Mouse (Mus musculus) layer of hippocampus, adult 8-10 months (tissue): Measurements from ENCODE around the gene Chd3. TPM values are rescaled to one million over a fixed set of nuclear protein-coding genes. Genes with fewer than 3 reads are reported as not detected.
"Not testable (repeated sequence)": the region's sequence is repeated elsewhere in the genome, so short reads cannot be mapped to it uniquely, and the experiment has no call there.

ENCODE experiments used
- DNase-seq, 2 experiments: peaks; one replicate each; pipeline ENCODE4 v3.0.0; 2022; ENCODE audit warnings: low spot score in 2 of 2
- total RNA-seq, 4 experiments: library from RNA; stranded (reverse); gene quantifications; 2 replicates each; pipeline ENCODE4 v1.2.4; 2022

The Chd3 gene
- total RNA-seq, 4 experiments from 2014 or later: 435 to 510 (median 495) TPM

DNA sequence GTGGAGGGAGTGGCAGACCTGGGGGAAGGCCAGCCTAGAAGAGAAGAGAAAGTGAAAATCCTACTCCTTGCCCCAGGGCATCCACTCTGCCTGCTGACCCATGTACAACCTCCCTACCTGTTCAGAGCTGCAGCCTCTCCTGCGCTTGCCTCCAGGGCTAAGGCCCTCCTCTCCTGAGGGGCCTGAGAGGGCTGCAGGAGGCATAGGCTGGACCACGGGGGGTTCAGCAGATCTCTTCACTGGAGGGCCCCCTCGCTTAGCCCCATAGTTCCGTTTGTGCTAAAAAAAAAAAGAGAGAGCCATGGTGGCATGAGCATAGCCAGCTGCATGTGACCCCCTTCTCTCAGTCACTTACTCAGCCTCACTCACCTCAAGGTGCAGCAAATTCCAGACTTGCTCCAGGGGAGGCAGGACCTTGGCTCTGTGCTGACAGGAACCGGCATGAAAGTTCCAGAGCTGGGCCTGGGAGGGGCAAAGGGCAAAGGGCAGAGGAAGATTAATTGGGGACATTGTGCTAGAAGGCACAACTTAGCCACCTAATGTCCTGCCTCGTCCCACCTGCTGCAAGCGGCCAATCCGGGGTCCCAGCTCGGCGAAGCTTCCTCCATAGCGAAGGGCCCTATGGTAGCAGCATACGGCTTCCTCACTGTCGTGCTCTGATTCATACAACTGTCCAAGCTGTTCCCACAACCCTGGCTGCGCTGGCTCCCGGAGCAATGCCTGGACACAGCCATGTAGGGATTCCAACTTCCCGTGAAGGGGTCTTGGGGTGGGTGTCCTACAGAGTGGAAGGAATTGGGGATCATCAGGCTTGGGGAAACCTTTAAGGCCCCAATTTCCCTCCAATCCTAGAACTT, 37.9 kb upstream of the Chd3 start:
- DNase-seq: no peak

DNA sequence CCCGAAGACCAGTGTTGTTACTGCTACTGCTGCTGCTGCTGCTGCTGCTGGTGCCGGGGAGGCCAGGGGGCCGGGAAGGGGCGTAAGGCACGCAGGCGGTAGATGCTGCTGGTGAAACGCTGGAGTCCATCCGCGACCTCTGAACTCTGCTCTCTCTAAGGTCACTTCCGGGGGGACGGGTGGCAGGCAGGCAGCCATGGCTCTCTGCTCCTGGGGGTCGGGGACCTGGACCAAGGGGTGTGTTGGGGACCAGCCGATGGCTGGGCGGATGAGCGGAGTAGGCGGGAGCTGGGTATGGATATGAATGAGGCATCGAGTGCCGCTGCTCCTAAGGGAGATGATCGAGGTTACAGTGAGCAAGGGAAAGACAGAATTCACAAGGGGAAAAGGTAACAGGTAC, 37.1 kb upstream of the Chd3 start:
- no peak for DNase-seq

DNA sequence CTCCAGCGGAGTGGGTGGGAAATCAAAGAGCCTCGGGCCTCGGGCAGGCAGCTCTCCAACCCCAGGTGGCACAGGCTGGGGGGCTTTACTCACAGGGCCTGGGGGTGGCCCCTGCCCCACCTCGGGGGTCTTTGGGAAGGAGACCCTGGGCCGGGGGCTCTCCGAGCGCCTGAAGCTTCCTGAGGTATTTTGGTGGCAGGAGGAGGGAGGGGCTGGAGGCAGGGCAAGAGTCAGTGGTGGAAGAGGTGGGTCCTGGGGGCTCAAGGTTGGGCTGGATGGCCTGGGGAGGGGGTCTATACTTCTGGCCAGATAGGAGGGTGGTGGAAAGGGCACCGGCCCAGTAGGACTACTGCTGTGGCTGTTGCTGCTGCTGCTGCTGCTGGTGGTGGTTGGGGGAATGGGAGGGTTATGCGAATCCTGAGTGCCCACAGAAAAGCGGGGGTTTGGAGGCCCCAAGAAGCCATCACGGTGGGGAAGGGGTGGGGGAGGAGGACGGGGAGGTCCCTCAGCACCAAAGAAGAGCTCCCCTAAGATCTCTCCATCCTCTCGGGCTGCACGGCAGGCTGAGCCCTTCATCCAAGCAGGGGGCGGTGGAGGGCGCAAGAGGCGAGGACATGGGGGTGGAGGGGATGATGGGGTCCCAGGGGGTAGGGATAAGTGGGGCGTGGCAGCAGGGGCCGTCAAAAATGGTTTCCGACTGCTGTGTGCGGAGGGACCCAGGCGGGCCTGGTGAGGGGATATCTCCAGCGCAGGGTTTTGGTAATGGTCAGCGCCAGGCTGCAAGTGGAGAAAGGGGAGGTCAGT, 36.4 kb upstream of the Chd3 start:
- no peak for DNase-seq

DNA sequence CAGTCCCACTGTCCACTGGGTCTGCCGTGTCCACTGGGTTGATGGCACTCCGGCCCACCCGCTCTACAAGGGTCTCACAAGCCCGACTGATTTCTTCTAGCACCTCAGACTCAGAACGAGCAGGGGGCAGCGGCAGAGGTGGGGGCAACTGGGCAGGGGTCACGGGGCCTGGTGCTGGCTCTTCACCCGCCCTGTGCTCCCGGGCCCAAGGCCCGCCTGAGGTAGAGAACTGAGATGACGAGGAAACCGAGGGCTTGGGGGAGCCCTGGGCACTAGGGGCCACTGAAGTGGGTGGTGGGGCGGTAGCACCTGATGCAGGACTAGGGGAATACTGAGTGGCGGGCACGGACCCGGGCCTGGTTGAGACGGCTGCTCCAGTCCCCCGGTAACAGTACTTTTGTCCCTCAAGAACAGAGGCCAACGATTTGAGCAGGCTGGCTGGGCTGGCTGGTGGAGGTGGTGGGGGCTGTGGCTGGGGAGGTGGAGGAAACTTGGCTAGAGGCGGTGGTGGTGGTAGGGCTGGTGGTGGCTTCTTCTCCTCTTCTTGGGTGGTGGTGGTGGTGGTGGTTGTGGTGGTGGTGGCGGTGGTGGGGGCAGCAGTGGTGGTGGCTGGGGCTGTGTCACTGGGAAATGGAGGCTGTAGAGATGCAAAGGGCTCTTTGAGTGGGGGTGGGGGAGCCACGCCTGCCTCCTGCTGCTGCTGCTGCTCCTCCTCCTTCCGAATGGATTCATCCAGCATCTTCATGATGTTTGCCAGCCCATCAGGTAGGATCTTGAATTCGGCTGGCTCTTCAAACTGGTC, 35.6 kb upstream of the Chd3 start:
- DNase-seq: no peak

DNA sequence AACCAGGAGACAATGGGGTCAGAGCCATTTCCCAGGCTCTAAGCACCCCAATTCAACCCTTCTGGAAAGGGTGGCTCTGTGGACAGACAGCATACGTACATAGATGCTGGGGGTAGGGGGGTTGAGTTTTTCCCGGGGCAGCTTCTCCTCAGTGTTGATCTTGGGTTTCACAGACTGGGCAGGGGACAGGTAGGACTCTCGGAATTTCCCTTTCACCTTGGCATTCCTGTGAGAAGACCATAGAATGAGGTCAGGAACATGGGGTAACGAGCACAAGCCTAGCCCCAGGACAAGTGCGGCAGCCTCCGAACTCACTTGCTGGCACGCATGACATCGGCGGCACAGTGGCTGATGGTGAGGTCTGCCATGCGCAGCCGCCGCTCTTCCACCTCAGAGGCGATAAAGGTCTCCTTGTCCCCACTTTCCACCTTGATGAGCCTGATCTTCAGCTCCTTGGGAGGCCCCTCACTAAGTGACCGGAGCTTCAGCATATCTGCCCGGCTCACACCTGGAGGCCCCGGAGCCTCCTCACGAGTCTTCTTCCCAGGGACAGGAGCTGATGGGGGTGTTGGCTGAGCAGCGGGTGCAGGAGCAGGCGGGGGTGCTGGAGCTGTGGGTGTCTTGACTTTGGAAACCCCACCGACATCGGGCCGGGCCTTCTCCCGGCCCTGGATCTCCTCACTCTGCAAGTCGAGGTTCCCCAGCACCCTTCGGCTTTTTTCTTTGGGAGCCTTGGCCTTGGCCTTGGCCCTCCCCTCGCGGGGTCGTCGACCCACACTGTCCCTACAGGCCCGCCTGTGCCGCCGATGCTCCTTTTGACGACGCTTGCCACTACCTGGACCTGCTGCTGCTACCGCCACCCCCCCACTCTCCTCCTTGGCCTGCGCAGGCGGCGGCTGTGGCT, 34.7 kb upstream of the Chd3 start:
- no peak for DNase-seq

DNA sequence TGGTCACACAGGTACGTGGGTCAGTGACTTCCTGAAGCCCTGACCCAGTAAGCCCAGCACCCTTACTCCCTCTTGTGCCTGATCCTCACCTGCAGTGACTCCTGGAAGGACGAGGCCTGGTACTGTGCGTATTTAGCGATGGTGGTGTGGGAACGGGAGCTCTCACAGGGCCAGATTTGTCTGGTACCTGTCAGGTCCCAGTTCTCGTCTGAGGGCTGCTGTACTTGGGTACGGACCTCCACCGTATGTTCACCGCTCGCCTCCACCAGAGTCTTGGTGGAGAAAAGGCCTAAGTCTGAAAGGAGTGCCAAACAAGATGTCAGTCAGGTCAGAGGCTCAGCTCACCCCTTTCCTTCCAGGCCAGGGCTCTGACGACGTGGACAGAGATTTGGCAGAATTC, 32.8 kb upstream of the Chd3 start:
- DNase-seq: no peak

DNA sequence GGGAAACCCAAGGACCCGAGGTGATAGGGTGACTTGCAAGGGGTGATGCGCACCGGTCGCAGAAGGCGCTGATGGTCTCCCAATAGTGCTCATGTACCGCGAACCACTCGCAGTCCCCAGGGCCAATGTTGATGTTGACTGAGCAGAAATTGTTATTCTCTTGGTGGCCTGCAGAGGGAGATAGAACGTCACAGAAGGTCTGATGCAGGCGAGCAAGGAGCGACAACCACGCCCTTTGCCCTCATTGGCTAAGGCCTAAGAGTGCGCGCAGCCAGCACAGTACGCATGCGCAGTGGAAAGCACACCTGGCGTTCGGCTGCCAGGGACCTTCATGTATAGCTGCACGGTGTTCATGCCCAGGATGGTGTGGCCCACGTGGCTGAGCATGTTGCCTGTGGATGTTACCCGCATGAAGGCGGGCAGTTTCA, 32.0 kb upstream of the Chd3 start:
- peak; percentile 90 for DNase-seq

DNA sequence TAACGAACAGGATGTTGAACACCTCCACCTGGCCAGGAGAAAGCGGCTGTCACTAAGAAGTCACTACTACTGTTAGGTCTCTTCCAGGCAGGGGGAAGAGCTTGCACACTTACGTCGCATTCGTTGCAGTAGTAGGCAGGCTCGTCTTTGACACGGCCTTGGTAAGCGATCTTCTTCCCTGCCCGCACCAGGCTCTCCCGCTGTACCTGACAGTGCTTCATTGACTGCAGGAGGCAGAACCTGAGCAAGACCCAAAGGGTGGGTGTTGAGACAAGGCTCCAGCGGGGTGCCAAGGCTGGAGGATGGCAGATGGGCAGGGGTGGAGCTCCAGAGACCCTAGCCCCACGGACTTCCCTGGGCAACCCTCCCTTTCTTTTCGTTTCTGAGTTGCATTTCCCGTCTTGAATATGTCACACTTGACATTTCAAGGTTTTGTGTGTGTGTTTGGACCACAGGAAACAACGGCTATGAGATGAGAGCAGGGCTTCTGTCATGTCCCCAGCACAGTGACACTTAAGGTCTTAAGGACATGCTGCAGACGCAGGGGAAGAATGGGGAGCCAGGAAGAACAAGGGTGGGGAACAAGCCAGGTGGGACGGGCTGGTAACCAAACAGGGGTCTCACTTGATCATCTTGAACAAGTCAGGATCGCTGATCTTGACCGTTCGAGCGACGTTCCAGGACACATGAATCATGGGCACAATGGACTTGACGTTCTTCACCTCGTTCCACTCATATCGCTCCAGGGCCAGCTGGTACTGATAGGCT, 31.1 kb upstream of the Chd3 start:
- DNase-seq: no peak

DNA sequence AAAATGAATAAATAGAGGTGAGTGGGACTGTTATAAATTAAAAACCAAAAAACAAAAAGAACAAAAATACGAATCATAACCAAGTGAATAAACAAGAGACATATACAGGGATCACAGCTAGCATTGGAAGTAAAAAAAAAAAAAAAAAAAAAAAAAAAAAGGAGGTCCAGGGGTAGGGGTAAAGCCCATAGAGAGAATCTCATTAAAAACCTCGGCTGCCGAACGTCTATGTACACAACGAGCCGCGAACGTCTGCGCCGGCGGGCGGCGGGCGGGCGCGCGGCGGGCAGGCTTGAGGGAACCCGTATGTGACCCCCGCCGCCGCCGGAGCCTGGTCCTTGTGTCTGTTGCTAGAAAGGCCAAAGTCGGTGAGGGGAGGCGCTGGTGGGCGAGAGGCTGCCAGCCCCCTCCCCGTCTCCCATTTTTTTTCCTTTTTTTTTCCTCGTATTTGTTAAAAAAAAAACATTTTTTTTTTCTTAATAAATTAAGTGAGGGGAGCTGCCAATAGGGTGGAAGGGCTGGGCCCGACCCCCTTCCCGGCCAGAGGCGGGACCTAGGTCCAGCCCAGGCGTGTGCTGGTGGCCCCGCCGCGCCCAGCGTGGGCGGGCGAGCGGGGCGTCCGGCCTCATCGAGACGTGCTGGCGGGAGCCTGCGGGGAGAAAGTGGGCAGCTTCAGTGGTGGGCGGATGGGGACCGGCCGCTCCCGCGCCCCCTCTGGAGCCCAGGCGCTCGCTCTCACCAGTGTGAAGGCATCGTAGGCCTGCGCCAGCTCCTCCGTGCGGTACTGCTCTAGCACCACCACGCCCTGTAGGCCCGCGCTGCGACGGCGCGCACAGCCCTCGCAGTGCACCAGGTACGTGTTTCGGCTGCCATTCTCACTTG, 30.2 kb upstream of the Chd3 start:
- DNase-seq: no peak

DNA sequence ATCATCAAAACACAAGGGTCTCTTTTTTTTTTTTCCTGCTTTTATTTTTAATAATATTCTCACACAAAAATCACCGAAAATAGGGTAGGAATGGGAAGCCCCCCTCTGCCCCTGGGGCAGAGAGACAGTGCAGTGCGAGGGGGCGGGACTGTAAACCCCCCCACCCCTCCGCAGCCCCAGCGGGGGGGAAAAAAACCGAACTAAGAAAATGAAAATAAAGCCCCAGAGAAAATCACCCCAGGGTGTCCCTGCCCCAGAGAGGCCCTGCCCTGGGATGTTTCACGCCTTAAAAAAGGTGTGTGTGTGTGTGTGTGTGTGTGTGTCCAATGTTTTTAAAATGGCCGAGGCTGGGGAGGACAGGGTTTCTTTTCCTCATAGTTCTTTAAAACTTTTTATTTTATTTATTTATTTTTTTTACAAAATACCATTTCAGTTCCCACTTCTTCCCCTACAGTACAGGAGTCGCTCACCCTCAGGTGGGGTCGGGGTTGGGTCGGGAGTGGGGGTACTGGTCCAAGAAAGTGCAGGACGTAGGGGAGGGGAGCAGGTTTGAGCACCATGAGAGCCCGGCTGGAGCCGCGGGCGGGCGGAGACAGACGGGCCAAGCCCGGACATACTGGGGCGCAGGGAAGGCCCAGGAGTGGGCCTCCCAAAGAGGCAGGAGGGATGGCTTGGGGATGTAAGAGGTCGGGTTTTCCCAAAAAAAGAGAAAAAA, 29.4 kb upstream of the Chd3 start:
- no peak for DNase-seq

DNA sequence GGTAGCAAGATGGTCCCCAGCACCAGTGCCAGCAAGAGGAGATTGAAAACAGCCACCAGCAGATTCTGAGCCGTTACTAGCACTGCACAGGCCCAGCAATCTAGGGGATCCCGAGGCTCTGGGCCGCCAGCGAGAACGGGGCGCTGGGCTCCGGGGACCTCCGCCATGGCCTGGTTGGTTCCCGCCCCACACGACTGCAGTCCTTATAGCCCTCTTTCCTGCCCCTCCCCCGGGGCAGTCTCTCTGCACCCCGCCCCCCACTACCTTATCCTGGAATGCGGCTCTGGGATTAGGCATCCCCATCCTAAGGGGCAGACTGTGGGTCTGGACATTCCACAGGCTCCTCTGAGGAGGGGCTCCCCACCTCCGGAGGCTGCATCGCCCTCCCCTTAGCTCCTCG, 28.9 kb upstream of the Chd3 start, which contains the start of gene Tmem88:
Tmem88 (minus strand) TSS at position 176 of the 400 bp plus-strand sequence.
- DNase-seq: no peak

DNA sequence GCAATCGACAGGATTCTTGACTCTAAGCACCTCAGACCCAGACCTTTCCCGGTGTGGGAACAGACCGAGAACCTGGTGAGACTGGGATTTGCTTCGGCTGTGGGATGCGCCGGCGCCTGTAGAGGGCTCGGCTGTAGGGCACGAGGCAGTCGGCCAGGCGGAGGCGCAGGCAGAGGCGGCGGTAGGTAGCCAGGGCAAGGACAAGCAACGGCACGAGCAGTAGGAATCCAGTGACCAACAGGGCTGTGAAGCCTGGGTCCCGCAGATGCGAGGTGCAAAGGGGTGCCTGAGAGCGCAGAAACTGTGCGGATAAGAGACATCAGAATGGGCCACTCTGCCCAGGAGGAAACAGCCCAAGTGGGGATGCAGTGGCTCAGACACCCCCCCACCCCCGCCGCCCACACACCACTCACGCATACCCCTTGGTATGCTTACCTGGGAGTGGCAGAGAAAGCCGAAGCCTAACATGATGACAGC, 28.4 kb upstream of the Chd3 start:
- peak in 1 of 2 experiments; percentile 30 for DNase-seq

DNA sequence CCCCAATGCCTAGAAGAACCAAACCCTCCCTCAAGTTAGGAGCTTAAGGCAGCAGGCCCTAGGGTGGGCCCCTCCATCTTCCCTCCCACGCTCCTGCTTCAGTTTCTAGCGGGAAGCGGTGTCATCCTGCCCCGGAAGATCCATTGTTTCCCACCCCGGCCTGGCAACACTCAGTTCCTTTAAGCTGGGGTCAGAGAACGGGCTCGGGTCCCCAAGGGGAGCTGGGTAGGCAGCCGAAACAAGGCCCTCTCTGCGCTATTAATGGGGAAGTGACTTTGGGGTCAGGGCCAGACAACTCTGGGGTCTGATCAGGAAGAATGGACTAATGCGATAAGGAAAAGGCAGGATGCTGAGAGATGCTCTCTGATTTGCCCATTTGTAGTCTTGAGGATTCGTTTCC, 27.6 kb upstream of the Chd3 start:
- DNase-seq: peak in 1 of 2 experiments; percentile 26

DNA sequence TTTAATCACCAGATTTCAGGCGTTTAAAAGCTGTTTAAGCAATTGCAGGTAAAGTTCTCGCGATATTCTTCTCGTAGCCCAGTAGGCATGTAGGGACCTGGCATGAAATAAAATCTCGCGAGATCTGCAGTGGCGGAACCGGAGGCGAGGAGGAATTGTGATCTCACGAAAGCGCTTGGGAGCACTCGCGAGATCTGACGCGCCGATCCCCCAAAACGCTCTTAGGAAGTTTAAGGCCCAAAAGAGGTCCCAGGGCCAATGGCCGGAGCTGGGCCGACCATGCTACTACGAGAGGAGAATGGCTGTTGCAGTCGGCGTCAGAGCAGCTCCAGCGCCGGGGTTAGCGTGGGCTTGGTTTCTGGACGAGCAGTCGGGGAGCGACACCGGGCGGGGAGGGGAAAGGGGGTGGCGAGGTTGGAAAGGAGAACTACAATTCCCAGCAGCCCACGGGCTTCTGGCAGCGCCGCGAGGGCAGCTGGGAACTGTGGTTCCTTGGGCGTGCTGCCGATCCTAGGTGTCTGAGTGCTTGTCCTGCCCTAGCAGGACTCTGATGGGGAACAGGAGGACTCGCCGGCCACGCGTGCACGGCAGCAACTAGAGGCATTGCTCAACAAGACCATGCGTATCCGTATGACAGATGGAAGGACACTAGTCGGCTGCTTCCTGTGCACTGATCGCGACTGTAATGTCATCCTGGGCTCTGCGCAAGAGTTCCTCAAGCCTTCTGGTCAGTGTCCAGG, 26.6 kb upstream of the Chd3 start:
- DNase-seq: peak; percentile 97 to 98

DNA sequence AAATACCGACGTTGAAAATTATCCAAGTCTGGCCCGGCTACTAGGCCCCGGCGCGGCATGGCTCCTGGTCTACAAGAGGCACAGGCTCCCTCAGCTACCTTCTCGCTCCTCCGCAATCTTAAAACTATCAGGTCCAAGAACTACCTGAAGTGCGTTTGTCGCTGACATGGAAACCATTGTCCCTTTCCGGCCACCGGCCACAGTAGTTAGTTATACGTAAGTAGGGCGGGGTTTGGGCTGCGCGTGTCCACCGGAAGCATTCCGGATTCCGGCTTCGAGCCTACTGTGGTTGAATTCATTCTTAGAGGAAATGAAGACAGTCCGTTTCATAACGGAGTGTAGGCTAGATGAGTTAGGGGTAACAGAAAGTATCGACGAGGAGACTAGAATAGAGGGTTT, 26.0 kb upstream of the Chd3 start, which contains the start of the genes Naa38 and Cyb5d1:
Naa38 (plus strand) TSS at position 253 of the 399 bp plus-strand sequence.
Cyb5d1 (minus strand) TSS at position 397 of the 399 bp plus-strand sequence.
- DNase-seq: peak; percentile 89 to 93

DNA sequence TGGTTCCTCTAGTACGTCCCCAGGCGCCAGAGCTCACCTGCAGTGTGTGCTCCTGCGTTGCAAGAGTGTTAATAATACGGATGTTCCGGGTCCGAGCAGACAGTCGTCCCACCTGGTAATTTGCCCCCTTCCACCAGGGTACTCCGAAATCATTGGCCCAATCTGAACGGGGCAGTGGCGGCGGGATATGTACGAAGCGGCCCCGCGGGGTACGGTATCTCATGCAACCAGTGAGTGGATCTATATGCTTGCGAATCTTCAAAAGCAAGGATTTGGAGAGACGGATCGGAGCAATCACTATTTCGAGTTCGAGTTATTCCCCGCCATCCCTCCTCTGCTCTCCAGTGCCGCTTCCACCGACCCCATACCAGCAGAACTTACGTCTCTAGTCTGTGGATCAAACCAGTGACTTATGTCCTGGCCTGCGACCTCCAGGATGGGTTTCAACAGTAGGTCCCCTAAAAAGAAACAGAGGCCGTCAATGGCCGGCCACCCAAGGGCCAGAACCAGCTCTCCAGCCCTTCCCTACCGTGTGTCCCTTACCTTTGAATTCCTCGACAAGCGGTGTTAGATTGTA, 25.5 kb upstream of the Chd3 start:
- DNase-seq: not testable (repeated sequence)
